Mouse (Mus musculus): ENCODE results near the gene Fbxw9.

The Fbxw9 gene

DNA sequence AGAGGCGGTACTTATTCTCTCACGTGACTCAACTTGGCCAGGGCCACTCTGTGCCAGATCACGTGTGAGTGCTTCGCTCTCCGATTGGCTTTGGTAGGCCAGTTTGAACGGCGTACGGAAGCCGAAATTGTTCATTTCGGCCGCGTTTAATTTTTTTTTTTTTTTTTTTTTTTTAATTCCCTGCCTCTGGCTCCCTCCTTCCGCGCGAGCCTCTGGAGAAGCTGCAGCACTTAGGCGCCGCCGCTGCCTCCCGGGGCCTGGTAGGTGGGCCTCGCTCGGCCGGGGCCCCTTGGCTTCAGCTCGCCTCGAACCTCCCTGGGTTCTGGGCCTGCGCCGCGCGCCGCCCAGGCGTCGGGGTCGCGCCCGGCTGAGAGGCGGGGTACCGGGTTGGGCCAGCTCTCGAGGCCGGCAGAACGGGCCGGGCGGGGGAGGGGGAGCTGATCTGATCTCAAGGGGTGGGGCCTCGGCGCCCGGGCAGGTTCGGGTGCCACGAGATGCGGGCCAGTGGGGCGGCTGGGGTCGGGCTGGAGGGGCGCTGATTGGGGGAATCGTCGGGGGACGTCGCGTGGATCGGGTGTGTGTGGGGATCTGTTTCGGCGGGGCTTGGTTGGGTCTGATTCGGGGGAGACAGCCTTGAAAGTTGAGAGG is 23.0 kb upstream of the Fbxw9 start, which contains the start of gene Tnpo2:
Gene Tnpo2, plus strand, starts transcription at position 198 of the 648 bp plus-strand sequence.
- DNase-seq (ENCODE audit: extremely low read depth, insufficient read length, low spot score): peak; percentile 89

GRCm38 (mm10) chr8:85037366-85037680 is 22.5 kb upstream of the Fbxw9 start:
- no peak for DNase-seq (ENCODE audit: extremely low read depth, insufficient read length, low spot score)

- peak; percentile 75 for DNase-seq (ENCODE audit: extremely low read depth, insufficient read length, low spot score)
Observed at GRCm38 (mm10) chr8:85037681-85038531, 21.9 kb upstream of the Fbxw9 start.

DNA sequence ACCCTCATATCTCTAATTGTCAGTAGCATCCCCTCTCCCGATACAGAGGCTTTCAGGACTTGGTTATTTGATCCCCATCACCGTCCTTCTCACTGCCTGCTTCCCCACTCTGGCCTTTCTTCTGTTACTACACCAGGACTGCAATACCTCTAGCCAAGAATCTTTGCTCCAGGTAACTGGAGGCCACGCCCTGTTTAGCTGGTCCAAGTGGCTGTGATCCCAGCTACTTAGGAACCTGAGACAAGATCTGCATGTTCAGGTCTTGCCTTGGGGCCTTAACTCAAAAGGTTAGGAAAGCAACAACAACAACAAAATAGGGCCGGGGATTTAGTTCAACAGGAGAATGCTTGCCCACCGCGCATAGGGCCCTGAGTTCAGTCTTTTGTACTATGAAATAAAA is 16.2 kb upstream of the Fbxw9 start:
- no peak for DNase-seq (ENCODE audit: extremely low read depth, insufficient read length, low spot score)

GRCm38 (mm10) chr8:85057367-85057766 is 2.5 kb upstream of the Fbxw9 start:
- no peak for DNase-seq (ENCODE audit: extremely low read depth, insufficient read length, low spot score)

DNA sequence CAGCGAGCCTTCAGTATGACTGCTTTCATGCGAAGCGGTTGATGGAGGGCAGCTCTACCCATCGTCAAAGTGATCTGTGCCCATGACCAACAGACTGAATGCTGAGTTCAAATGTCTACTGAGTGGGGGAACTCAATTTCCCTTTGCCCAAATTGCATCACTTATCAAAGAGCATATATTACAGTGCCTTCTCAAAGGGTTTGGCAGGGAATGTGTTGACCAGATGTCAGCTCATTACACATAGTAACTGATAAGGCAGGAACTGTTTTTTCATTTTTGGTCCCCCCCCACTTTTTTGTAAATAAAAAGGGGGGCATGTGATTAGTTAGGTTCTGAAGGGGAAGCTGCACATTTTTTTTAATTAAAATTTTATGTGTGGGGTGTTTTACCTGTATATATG is 2.7 kb downstream of the Fbxw9 start:
- no peak for DNase-seq (ENCODE audit: extremely low read depth, insufficient read length, low spot score)

GRCm38 (mm10) chr8:85065213-85065612 is 5.4 kb downstream of the Fbxw9 start:
- no peak for DNase-seq (ENCODE audit: extremely low read depth, insufficient read length, low spot score)

DNA sequence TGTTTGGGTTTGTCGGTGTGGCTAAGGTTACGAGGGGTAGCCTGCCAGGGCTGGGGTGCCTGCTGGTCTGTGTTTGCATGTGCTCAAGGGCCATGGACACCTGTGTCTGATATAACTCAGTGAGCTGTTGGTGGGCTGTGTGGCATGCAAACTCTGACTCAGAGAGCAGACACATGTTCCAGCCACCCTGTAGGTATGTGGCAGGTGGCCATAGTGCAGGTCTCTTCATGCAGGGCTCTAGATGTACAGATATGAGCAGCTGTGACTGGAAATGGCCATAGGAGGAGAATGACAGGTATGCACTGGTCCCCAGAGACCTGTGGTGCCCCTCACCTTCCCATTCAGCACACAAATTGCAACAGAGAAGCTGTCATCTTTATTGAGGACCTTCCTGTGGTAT is 7.3 kb downstream of the Fbxw9 start:
- DNase-seq (ENCODE audit: extremely low read depth, insufficient read length, low spot score): no peak

DNA sequence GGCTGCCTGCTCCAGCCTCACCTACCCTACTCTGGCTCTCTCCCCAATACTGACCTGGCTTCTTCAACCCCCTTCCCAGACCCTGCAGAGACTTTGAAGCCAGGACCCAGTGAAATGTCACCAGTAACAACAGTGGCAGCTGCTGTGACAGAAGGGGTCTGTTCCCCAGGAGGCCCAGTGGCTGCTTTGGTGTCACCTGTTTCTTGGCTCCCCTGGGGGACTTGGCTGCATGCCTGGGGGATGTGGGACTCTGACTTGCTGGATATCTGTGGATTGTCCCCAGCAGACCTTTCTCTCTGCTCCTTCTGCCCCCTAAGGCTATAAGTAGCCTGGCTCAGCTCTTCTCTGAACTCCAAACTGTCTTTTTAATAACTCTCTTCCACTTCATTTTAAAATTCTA is 8.1 kb downstream of the Fbxw9 start, which contains the start of gene Gm5741:
Gene Gm5741, minus strand, starts transcription at position 1 of the 400 bp plus-strand sequence.
- no peak for DNase-seq (ENCODE audit: extremely low read depth, insufficient read length, low spot score)

DNA sequence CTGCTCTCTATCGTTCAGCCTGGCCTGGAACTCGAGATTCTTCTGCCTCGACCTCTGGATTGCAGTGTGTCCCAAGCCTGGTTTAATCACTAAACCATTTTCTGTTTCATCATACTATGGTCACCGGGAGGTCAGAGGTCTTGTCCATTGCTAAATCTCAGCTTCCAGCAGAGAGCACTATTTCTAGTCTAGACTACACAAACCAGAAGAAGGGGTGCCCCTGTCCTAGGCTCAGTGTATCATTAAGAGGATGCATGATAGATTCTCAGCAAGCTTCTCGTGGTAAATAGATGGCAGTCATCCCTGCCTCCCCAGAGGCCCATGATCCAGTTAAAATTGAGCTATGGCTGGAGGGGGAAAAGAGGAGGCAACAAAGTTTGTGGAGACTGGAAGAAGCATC is 11.2 kb downstream of the Fbxw9 start:
- DNase-seq (ENCODE audit: extremely low read depth, insufficient read length, low spot score): no peak

DNA sequence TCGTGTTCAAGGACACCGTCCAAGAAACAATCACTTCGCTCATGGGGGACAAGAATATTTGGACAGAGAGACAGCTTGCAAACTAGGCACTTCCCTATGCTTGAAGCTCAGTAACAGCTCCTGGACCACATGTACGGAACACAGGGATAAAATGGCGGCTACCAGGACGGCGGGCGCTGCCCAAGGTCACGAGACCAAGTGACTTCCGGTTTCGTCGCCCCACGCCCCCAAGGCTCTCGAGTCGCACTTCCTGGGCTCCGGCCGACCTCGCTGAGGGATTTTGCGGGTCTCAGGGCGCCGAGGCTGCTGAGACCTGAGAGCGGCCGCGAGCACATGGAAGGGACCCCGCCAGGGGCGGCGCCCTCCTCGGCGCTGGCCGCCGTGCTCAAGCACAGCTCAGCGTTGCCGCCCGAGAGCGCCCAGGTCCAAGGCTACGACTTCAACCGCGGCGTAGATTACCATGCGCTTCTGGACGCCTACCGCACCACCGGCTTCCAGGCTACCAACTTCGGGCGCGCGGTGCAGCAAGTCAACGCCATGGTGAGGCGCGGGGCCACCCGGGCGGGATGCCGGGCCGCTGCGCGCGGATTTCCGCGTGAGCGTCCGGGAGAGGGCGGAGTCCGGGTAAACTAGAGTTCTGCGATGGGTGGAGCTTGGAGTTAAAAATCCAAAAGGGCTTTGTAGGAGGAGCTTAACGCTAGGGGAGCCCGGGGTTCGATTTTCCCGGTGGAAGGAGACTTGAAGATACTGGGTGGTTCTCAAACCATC is 11.8 kb downstream of the Fbxw9 start, which contains the start of gene Dhps:
Gene Dhps, plus strand, starts transcription at position 244 of the 768 bp plus-strand sequence.
- peak; percentile 89 for DNase-seq (ENCODE audit: extremely low read depth, insufficient read length, low spot score)

GRCm38 (mm10) chr8:85072364-85072929 is 12.6 kb downstream of the Fbxw9 start:
- peak; percentile 32 for DNase-seq (ENCODE audit: extremely low read depth, insufficient read length, low spot score)

- DNase-seq (ENCODE audit: extremely low read depth, insufficient read length, low spot score): no peak
Observed at GRCm38 (mm10) chr8:85073041-85073612, 13.3 kb downstream of the Fbxw9 start.

- DNase-seq (ENCODE audit: extremely low read depth, insufficient read length, low spot score): no peak
Observed at GRCm38 (mm10) chr8:85074167-85074566, 14.3 kb downstream of the Fbxw9 start.

- DNase-seq (ENCODE audit: extremely low read depth, insufficient read length, low spot score): no peak
Observed at GRCm38 (mm10) chr8:85074617-85075016, 14.8 kb downstream of the Fbxw9 start.

DNA sequence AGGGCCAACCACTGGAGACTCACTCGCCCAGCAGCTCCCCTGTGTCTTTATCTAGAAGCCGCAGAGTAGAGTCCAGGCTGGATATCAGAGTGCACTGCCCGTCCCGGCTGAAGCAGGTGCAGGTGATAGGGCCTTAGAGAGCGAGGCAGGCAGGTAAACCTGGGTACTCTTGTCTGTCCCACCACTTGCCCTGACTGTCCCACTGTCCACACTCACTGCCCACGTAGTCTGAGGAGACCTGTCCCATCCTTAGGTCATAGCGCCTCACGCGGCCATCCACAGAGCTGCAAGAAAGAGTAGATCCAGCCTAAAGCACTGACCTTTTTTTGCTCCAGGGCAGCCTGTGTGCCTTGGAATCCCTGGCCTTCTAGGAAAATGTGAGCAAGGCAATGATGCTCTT is 16.1 kb downstream of the Fbxw9 start:
- peak; percentile 41 for DNase-seq (ENCODE audit: extremely low read depth, insufficient read length, low spot score)

DNA sequence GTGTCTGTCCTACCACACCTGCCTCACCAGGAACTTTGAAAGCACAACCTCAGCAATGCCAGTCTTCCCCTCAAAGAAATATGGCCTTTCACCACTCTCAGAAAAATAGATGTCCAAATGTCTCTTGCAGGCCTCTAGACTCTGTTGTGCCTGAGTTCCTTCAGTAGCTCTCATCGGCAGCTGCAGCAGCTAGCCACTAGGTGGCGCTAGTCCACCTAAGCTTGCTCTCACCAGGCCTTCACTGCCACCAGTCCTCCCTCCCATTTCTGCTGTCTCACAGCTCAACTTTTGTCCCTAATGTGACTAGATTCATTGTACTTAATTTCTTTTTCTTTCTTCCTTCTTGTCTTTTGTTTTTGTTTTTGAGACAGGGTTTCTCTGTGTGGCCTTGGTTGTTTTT is 17.1 kb downstream of the Fbxw9 start:
- DNase-seq (ENCODE audit: extremely low read depth, insufficient read length, low spot score): no peak

DNA sequence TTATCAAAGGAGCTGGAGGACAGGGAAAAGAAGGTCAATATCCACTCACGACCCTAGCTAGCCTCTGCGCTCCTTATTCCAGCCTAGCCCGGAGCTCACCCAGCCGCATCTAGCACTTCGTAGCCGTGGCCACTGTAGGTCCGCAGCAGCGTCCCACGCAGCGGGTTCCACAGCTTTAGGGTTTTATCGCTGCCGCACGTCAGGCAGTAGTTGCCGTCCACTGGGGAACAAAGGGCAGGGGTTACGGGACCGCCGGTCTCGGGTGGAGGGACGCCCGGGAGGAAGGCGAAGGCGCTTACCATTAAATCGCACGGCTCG is 20.3 kb downstream of the Fbxw9 start:
- no peak for DNase-seq (ENCODE audit: extremely low read depth, insufficient read length, low spot score)

- peak; percentile 73 for DNase-seq (ENCODE audit: extremely low read depth, insufficient read length, low spot score)
Observed at GRCm38 (mm10) chr8:85080532-85081215, 20.8 kb downstream of the Fbxw9 start, which contains the start of gene Wdr83os. Gene Wdr83os (plus strand): TSS chr8:85080740.

DNA sequence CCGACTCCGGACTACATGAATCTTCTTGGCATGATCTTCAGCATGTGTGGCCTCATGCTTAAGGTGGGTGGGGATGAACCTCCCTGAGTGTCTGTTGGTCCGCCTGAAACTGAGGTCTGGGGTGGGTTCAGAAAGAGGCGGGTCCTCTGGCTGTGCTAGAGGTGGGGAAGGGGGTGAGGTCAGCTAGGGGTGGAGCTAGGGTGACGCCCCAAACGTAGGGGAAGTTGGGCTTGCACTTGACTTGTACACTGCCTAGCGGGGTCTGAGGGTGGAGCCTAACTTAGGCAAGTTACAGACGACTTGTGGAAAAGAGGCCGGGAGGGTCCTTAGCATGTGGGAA is 21.3 kb downstream of the Fbxw9 start, which contains the start of gene Wdr83:
Gene Wdr83, minus strand, starts transcription at position 91 of the 340 bp plus-strand sequence.
- no peak for DNase-seq (ENCODE audit: extremely low read depth, insufficient read length, low spot score)

Measured in 3134 (cell line).